Mouse (Mus musculus): ENCODE measurements around the gene Dab2ip. TPM values are rescaled to one million over a fixed set of nuclear protein-coding genes. Genes with fewer than 3 reads are reported as not detected.

The Dab2ip gene
- polyA plus RNA-seq, 1 experiment from 2014 or later: 44.8 TPM

- Histone ChIP-seq H3K4me3 (ENCODE audit: low read depth, low read length) (peak overlapping the region; percentile 86), H3K4me1 (ENCODE audit: control insufficient read depth, insufficient read depth, low read length) (peaks cover 24% of the 10 kb centered on the region), H3K36me3 (ENCODE audit: control insufficient read depth, insufficient read depth, low read length) (peaks cover 3% of the 10 kb centered on the region; the same call in 1 of the 2 replicates), H3K27ac (ENCODE audit: low read length) (peak overlapping the region; percentile 79), H3K27me3 (ENCODE audit: control insufficient read depth, insufficient read depth, low read length) (no peaks in the 10 kb centered on the region), H3K9me3 (ENCODE audit: control insufficient read depth, low read depth, low read length) (no peaks in the 10 kb centered on the region), H3K9ac (replicated peaks; ENCODE audit: low read depth, low read length) (peak overlapping the region; percentile 94), H3K4me2 (replicated peaks; ENCODE audit: low read depth, low read length) (peak overlapping the region; percentile 96)
- WGBS: under 1% methylated on average over 47 of the region's 51 CpGs
- peak; percentile 48 for ATAC-seq (ENCODE audit: insufficient number of reproducible peaks, insufficient read depth, low FRiP score, low read depth)
These were observed 103.5 kb downstream of the Dab2ip start for GRCm38 (mm10) chr2:35661454-35662000.

- peaks cover 24% of the 10 kb centered on the region for H3K4me1 ChIP-seq (ENCODE audit: control insufficient read depth, insufficient read depth, low read length)
- H3K4me3 ChIP-seq (ENCODE audit: low read depth, low read length): peak overlapping the region; percentile 86
- peak overlapping the region; percentile 94 for H3K9ac ChIP-seq (replicated peaks; ENCODE audit: low read depth, low read length)
- peak overlapping the region; percentile 96 for H3K4me2 ChIP-seq (replicated peaks; ENCODE audit: low read depth, low read length)
- no peaks in the 10 kb centered on the region for H3K27me3 ChIP-seq (ENCODE audit: control insufficient read depth, insufficient read depth, low read length)
- H3K9me3 ChIP-seq (ENCODE audit: control insufficient read depth, low read depth, low read length): no peaks in the 10 kb centered on the region
- peak; percentile 39 for ATAC-seq (ENCODE audit: insufficient number of reproducible peaks, insufficient read depth, low FRiP score, low read depth)
- peak overlapping the region; percentile 79 for H3K27ac ChIP-seq (ENCODE audit: low read length)
- peaks cover 3% of the 10 kb centered on the region; the same call in 1 of the 2 replicates for H3K36me3 ChIP-seq (ENCODE audit: control insufficient read depth, insufficient read depth, low read length)
- WGBS: 4% methylated on average over 24 of the region's 24 CpGs
These were observed 104.0 kb downstream of the Dab2ip start for GRCm38 (mm10) chr2:35662001-35662491.

- Histone ChIP-seq H3K4me1 (ENCODE audit: control insufficient read depth, insufficient read depth, low read length) (peaks cover 24% of the 10 kb centered on the region), H3K4me3 (ENCODE audit: low read depth, low read length) (peak overlapping the region; percentile 86), H3K9ac (replicated peaks; ENCODE audit: low read depth, low read length) (0 out of 2 replicates have a peak overlapping the region, but pooled peaks have one; percentile 6), H3K27me3 (ENCODE audit: control insufficient read depth, insufficient read depth, low read length) (no peaks in the 10 kb centered on the region), H3K27ac (ENCODE audit: low read length) (peak overlapping the region; percentile 39; the same call in 1 of the 2 replicates), H3K4me2 (replicated peaks; ENCODE audit: low read depth, low read length) (peak overlapping the region; percentile 96), H3K9me3 (ENCODE audit: control insufficient read depth, low read depth, low read length) (no peaks in the 10 kb centered on the region), H3K36me3 (ENCODE audit: control insufficient read depth, insufficient read depth, low read length) (peaks cover 4% of the 10 kb centered on the region; the same call in 1 of the 2 replicates)
- no peak for ATAC-seq (ENCODE audit: insufficient number of reproducible peaks, insufficient read depth, low FRiP score, low read depth)
- 11% methylated on average over 26 of the region's 26 CpGs for WGBS
These were observed 104.9 kb downstream of the Dab2ip start for GRCm38 (mm10) chr2:35662738-35663550.

GRCm38 (mm10) chr2:35667746-35668145 lies 109.7 kb downstream of the Dab2ip start:
- no peak overlapping the region for H3K4me3 ChIP-seq (ENCODE audit: low read depth, low read length)
- no peak overlapping the region for H3K27ac ChIP-seq (ENCODE audit: low read length)
- no peaks in the 10 kb centered on the region for H3K27me3 ChIP-seq (ENCODE audit: control insufficient read depth, insufficient read depth, low read length)
- peaks cover 6% of the 10 kb centered on the region for H3K36me3 ChIP-seq (ENCODE audit: control insufficient read depth, insufficient read depth, low read length)
- no peak overlapping the region for H3K4me2 ChIP-seq (replicated peaks; ENCODE audit: low read depth, low read length)
- H3K9ac ChIP-seq (replicated peaks; ENCODE audit: low read depth, low read length): no peak overlapping the region
- 89% methylated on average over 8 of the region's 8 CpGs for WGBS
- no peak for ATAC-seq (ENCODE audit: insufficient number of reproducible peaks, insufficient read depth, low FRiP score, low read depth)
- H3K9me3 ChIP-seq (ENCODE audit: control insufficient read depth, low read depth, low read length): no peaks in the 10 kb centered on the region
- H3K4me1 ChIP-seq (ENCODE audit: control insufficient read depth, insufficient read depth, low read length): peaks cover 60% of the 10 kb centered on the region

- no peak overlapping the region for H3K27ac ChIP-seq (ENCODE audit: low read length)
- peaks cover 55% of the 10 kb centered on the region for H3K4me1 ChIP-seq (ENCODE audit: control insufficient read depth, insufficient read depth, low read length)
- H3K27me3 ChIP-seq (ENCODE audit: control insufficient read depth, insufficient read depth, low read length): no peaks in the 10 kb centered on the region
- H3K9me3 ChIP-seq (ENCODE audit: control insufficient read depth, low read depth, low read length): no peaks in the 10 kb centered on the region
- WGBS: 60% methylated on average over 4 of the region's 4 CpGs
- H3K4me3 ChIP-seq (ENCODE audit: low read depth, low read length): no peak overlapping the region
- no peak for ATAC-seq (ENCODE audit: insufficient number of reproducible peaks, insufficient read depth, low FRiP score, low read depth)
- H3K9ac ChIP-seq (replicated peaks; ENCODE audit: low read depth, low read length): no peak overlapping the region
- H3K4me2 ChIP-seq (replicated peaks; ENCODE audit: low read depth, low read length): no peak overlapping the region
- H3K36me3 ChIP-seq (ENCODE audit: control insufficient read depth, insufficient read depth, low read length): peaks cover 6% of the 10 kb centered on the region
These were observed 111.2 kb downstream of the Dab2ip start for GRCm38 (mm10) chr2:35669217-35669616.

GRCm38 (mm10) chr2:35669748-35670147 lies 111.7 kb downstream of the Dab2ip start:
- 71% methylated on average over 4 of the region's 4 CpGs for WGBS
- Histone ChIP-seq H3K27ac (ENCODE audit: low read length) (no peak overlapping the region), H3K4me1 (ENCODE audit: control insufficient read depth, insufficient read depth, low read length) (peaks cover 53% of the 10 kb centered on the region), H3K4me3 (ENCODE audit: low read depth, low read length) (no peak overlapping the region), H3K9me3 (ENCODE audit: control insufficient read depth, low read depth, low read length) (no peaks in the 10 kb centered on the region), H3K4me2 (replicated peaks; ENCODE audit: low read depth, low read length) (no peak overlapping the region), H3K27me3 (ENCODE audit: control insufficient read depth, insufficient read depth, low read length) (no peaks in the 10 kb centered on the region), H3K9ac (replicated peaks; ENCODE audit: low read depth, low read length) (no peak overlapping the region), H3K36me3 (ENCODE audit: control insufficient read depth, insufficient read depth, low read length) (peaks cover 6% of the 10 kb centered on the region)
- no peak for ATAC-seq (ENCODE audit: insufficient number of reproducible peaks, insufficient read depth, low FRiP score, low read depth)

GRCm38 (mm10) chr2:35670300-35670699 lies 112.2 kb downstream of the Dab2ip start:
- Histone ChIP-seq H3K4me1 (ENCODE audit: control insufficient read depth, insufficient read depth, low read length) (peaks cover 58% of the 10 kb centered on the region), H3K9me3 (ENCODE audit: control insufficient read depth, low read depth, low read length) (no peaks in the 10 kb centered on the region), H3K9ac (replicated peaks; ENCODE audit: low read depth, low read length) (no peak overlapping the region), H3K36me3 (ENCODE audit: control insufficient read depth, insufficient read depth, low read length) (peaks cover 6% of the 10 kb centered on the region), H3K4me3 (ENCODE audit: low read depth, low read length) (no peak overlapping the region), H3K27me3 (ENCODE audit: control insufficient read depth, insufficient read depth, low read length) (no peaks in the 10 kb centered on the region), H3K27ac (ENCODE audit: low read length) (peak overlapping the region; percentile 74; the same call in 1 of the 2 replicates), H3K4me2 (replicated peaks; ENCODE audit: low read depth, low read length) (no peak overlapping the region)
- WGBS: 83% methylated on average over 9 of the region's 9 CpGs
- ATAC-seq (ENCODE audit: insufficient number of reproducible peaks, insufficient read depth, low FRiP score, low read depth): no peak

GRCm38 (mm10) chr2:35671980-35672910 lies 114.2 kb downstream of the Dab2ip start:
- H3K9ac ChIP-seq (replicated peaks; ENCODE audit: low read depth, low read length): no peak overlapping the region
- H3K4me3 ChIP-seq (ENCODE audit: low read depth, low read length): no peak overlapping the region
- H3K4me1 ChIP-seq (ENCODE audit: control insufficient read depth, insufficient read depth, low read length): peaks cover 78% of the 10 kb centered on the region
- peak overlapping the region; percentile 59; the same call in 1 of the 2 replicates for H3K27ac ChIP-seq (ENCODE audit: low read length)
- H3K36me3 ChIP-seq (ENCODE audit: control insufficient read depth, insufficient read depth, low read length): peaks cover 3% of the 10 kb centered on the region; the same call in 1 of the 2 replicates
- 58% methylated on average over 9 of the region's 9 CpGs for WGBS
- H3K27me3 ChIP-seq (ENCODE audit: control insufficient read depth, insufficient read depth, low read length): no peaks in the 10 kb centered on the region
- peak; percentile 25; the same call in 1 of the 2 replicates for ATAC-seq (ENCODE audit: insufficient number of reproducible peaks, insufficient read depth, low FRiP score, low read depth)
- H3K9me3 ChIP-seq (ENCODE audit: control insufficient read depth, low read depth, low read length): no peaks in the 10 kb centered on the region
- H3K4me2 ChIP-seq (replicated peaks; ENCODE audit: low read depth, low read length): no peak overlapping the region

All from stomach, embryonic 14.5 days (tissue).